Mouse (Mus musculus) megakaryocyte, adult 5-6 weeks (primary cell): ENCODE results near the gene Nufip2. TPM values are rescaled to one million over a fixed set of nuclear protein-coding genes. Genes with fewer than 3 reads are reported as not detected.

Experiments used
- ATAC-seq: 2 replicates; pipeline ENCODE4 v1.8.0; 2016; ENCODE audit warnings: mild to moderate bottlenecking, inconsistent platforms; ENCODE audit not compliant: poor library complexity, severe bottlenecking
- total RNA-seq, 2 experiments: library from RNA; stranded (forward) in 1 of 2; stranded (reverse) in 1 of 2; fragments of 153-499, 151-499 nt in 1 of 2; fragments of 221-1000, 200-1000 nt in 1 of 2; gene quantifications; 2 replicates each; pipeline versions ENCODE4 v1.2.3 to v1.2.4; 2015 to 2017

Gene Nufip2
- total RNA-seq, 2 experiments from 2014 or later: 69.6 to 75.2 TPM

GRCm38 (mm10) chr11:77766351-77767001 is 80.5 kb downstream of the Nufip2 start:
- peak; percentile 39; the same call in 1 of the 2 replicates for ATAC-seq

- ATAC-seq: no peak
Measured at GRCm38 (mm10) chr11:77769496-77769895, 83.5 kb downstream of the Nufip2 start.

GRCm38 (mm10) chr11:77770346-77770745 is 84.4 kb downstream of the Nufip2 start:
- ATAC-seq: no peak

- ATAC-seq: peak; percentile 38; the same call in 1 of the 2 replicates
Measured at GRCm38 (mm10) chr11:77771879-77772713, 86.1 kb downstream of the Nufip2 start.

- ATAC-seq: no peak
Measured at GRCm38 (mm10) chr11:77775701-77776400, 89.9 kb downstream of the Nufip2 start.

- no peak for ATAC-seq
Measured at GRCm38 (mm10) chr11:77777436-77777835, 91.5 kb downstream of the Nufip2 start.

GRCm38 (mm10) chr11:77777937-77778336 is 92.0 kb downstream of the Nufip2 start:
- no peak for ATAC-seq

- no peak for ATAC-seq
Measured at GRCm38 (mm10) chr11:77779240-77779639, 93.3 kb downstream of the Nufip2 start.

- no peak for ATAC-seq
Measured at GRCm38 (mm10) chr11:77781088-77781487, 95.1 kb downstream of the Nufip2 start.

- ATAC-seq: no peak
Measured at GRCm38 (mm10) chr11:77782104-77782815, 96.3 kb downstream of the Nufip2 start.

GRCm38 (mm10) chr11:77783211-77783746 is 97.3 kb downstream of the Nufip2 start:
- ATAC-seq: no peak

- ATAC-seq: peak; percentile 59
Measured at GRCm38 (mm10) chr11:77783747-77784646, 98.0 kb downstream of the Nufip2 start.

GRCm38 (mm10) chr11:77784894-77785293 is 98.9 kb downstream of the Nufip2 start:
- no peak for ATAC-seq

GRCm38 (mm10) chr11:77785396-77785767 is 99.4 kb downstream of the Nufip2 start:
- ATAC-seq: no peak

- peak; percentile 77 for ATAC-seq
Measured at GRCm38 (mm10) chr11:77785768-77786561, 100.0 kb downstream of the Nufip2 start.

- no peak for ATAC-seq
Measured at GRCm38 (mm10) chr11:77787707-77788106, 101.8 kb downstream of the Nufip2 start, which contains the start of gene Gm10277. Gm10277 (minus strand) TSS chr11:77787747.

GRCm38 (mm10) chr11:77789512-77789911 is 103.6 kb downstream of the Nufip2 start:
- no peak for ATAC-seq

GRCm38 (mm10) chr11:77790286-77790685 is 104.3 kb downstream of the Nufip2 start:
- ATAC-seq: no peak
